Mouse (Mus musculus) megakaryocyte, embryonic 14.5 days (primary cell): ENCODE data around the gene Iars.

ENCODE experiments used
- FLI1 ChIP-seq: IDR thresholded peaks from 2 replicates; pipeline ENCODE4 v1.6.1; 2012; ENCODE audit warnings: low read length, inconsistent platforms, mixed read lengths
- GATA1 ChIP-seq: IDR thresholded peaks from 3 replicates; pipeline ENCODE4 v1.6.1; 2012; ENCODE audit warnings: mixed read lengths, low read length, inconsistent platforms, borderline replicate concordance

DNA sequence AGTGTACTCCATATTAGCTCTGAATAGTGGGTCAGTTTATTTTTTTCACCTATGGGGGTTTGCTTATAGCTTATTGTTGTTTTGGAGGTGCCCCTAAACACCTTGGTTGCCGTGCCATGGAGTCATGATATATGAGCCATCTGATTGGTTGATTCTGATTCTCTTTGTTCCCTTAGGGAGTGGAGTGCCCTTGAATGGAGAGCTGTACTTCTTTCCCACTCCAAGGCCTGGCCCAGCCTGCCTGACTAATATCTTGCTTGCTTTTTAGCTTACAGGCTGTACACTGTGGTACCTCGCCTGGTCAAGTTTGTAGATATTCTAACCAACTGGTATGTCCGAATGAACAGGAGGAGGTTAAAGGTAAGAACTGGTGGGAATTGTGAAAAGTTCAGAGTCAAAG is 37.4 kb downstream of the Iars start:
- TF ChIP-seq GATA1: no peak
- no peak for TF ChIP-seq FLI1
